Mouse (Mus musculus): Measurements from ENCODE around the gene Gatad2a. TPM values are rescaled to one million over a fixed set of nuclear protein-coding genes. Genes with fewer than 3 reads are reported as not detected.

The Gatad2a gene
- polyA plus RNA-seq, 1 experiment from 2014 or later: 52.2 TPM

- peaks cover 21% of the 10 kb centered on the region for H3K36me3 ChIP-seq (ENCODE audit: control insufficient read depth, insufficient read depth, low read length)
- H3K27ac ChIP-seq (replicated peaks in 1 of 2; ENCODE audit: control insufficient read depth in 1 of 2, insufficient read depth in 1 of 2, low read depth in 2 of 2, low read length in 2 of 2): no peak overlapping the region
- no peak overlapping the region for H3K4me2 ChIP-seq (ENCODE audit: low read length)
- no peak overlapping the region for H3K9ac ChIP-seq (ENCODE audit: low read length)
- no peak overlapping the region for H3K4me3 ChIP-seq (ENCODE audit: control insufficient read depth in 1 of 2, insufficient read depth in 1 of 2, low read depth in 1 of 2, low read length in 2 of 2)
- H3K27me3 ChIP-seq (ENCODE audit: control insufficient read depth, insufficient read depth, low read length): no peaks in the 10 kb centered on the region
- no peak for ATAC-seq (ENCODE audit: insufficient number of reproducible peaks, insufficient read depth, low FRiP score, low read depth)
- WGBS: 23% methylated on average over 1 of the region's 1 CpGs
- H3K4me1 ChIP-seq (ENCODE audit: control insufficient read depth in 2 of 2, insufficient read depth in 2 of 2, low read length in 2 of 2): peaks cover 19 to 32% of the 10 kb centered on the region in 2 experiments
- no peaks in the 10 kb centered on the region for H3K9me3 ChIP-seq (ENCODE audit: control insufficient read depth, low read length)
These were observed 72.2 kb downstream of the Gatad2a start for GRCm38 (mm10) chr8:69923986-69924385.

GRCm38 (mm10) chr8:69921141-69921540 is 75.0 kb downstream of the Gatad2a start:
- Histone ChIP-seq H3K27me3 (ENCODE audit: control insufficient read depth, insufficient read depth, low read length) (no peaks in the 10 kb centered on the region), H3K9me3 (ENCODE audit: control insufficient read depth, low read length) (no peaks in the 10 kb centered on the region), H3K4me3 (ENCODE audit: control insufficient read depth in 1 of 2, insufficient read depth in 1 of 2, low read depth in 1 of 2, low read length in 2 of 2) (no peak overlapping the region), H3K4me2 (ENCODE audit: low read length) (no peak overlapping the region), H3K27ac (replicated peaks in 1 of 2; ENCODE audit: control insufficient read depth in 1 of 2, insufficient read depth in 1 of 2, low read depth in 2 of 2, low read length in 2 of 2) (no peak overlapping the region), H3K4me1 (ENCODE audit: control insufficient read depth in 2 of 2, insufficient read depth in 2 of 2, low read length in 2 of 2) (peaks cover 22 to 38% of the 10 kb centered on the region in 2 experiments), H3K36me3 (ENCODE audit: control insufficient read depth, insufficient read depth, low read length) (peaks cover 21% of the 10 kb centered on the region), H3K9ac (ENCODE audit: low read length) (no peak overlapping the region)
- no peak for ATAC-seq (ENCODE audit: insufficient number of reproducible peaks, insufficient read depth, low FRiP score, low read depth)
- 85% methylated on average over 2 of the region's 2 CpGs for WGBS

GRCm38 (mm10) chr8:69919876-69920662 is 76.1 kb downstream of the Gatad2a start:
- Histone ChIP-seq H3K27me3 (ENCODE audit: control insufficient read depth, insufficient read depth, low read length) (no peaks in the 10 kb centered on the region), H3K27ac (replicated peaks in 1 of 2; ENCODE audit: control insufficient read depth in 1 of 2, insufficient read depth in 1 of 2, low read depth in 2 of 2, low read length in 2 of 2) (peak overlapping the region; percentile 10 to 58; a peak in 2 of 4 replicates), H3K9ac (ENCODE audit: low read length) (no peak overlapping the region; the same call in 1 of the 2 replicates), H3K36me3 (ENCODE audit: control insufficient read depth, insufficient read depth, low read length) (peaks cover 32% of the 10 kb centered on the region), H3K4me3 (ENCODE audit: control insufficient read depth in 1 of 2, insufficient read depth in 1 of 2, low read depth in 1 of 2, low read length in 2 of 2) (no peak overlapping the region), H3K4me1 (ENCODE audit: control insufficient read depth in 2 of 2, insufficient read depth in 2 of 2, low read length in 2 of 2) (peaks cover 30 to 45% of the 10 kb centered on the region in 2 experiments), H3K4me2 (ENCODE audit: low read length) (peak overlapping the region; percentile 16; the same call in 1 of the 2 replicates), H3K9me3 (ENCODE audit: control insufficient read depth, low read length) (no peaks in the 10 kb centered on the region)
- ATAC-seq (ENCODE audit: insufficient number of reproducible peaks, insufficient read depth, low FRiP score, low read depth): peak; percentile 29; the same call in 1 of the 2 replicates
- 35% methylated on average over 11 of the region's 11 CpGs for WGBS

GRCm38 (mm10) chr8:69919010-69919409 is 77.2 kb downstream of the Gatad2a start:
- Histone ChIP-seq H3K27me3 (ENCODE audit: control insufficient read depth, insufficient read depth, low read length) (no peaks in the 10 kb centered on the region), H3K4me1 (ENCODE audit: control insufficient read depth in 2 of 2, insufficient read depth in 2 of 2, low read length in 2 of 2) (peaks cover 35 to 52% of the 10 kb centered on the region in 2 experiments), H3K9ac (ENCODE audit: low read length) (no peak overlapping the region), H3K4me3 (ENCODE audit: control insufficient read depth in 1 of 2, insufficient read depth in 1 of 2, low read depth in 1 of 2, low read length in 2 of 2) (no peak overlapping the region), H3K9me3 (ENCODE audit: control insufficient read depth, low read length) (no peaks in the 10 kb centered on the region), H3K27ac (replicated peaks in 1 of 2; ENCODE audit: control insufficient read depth in 1 of 2, insufficient read depth in 1 of 2, low read depth in 2 of 2, low read length in 2 of 2) (peak overlapping the region in 1 of 2 experiments; percentile 16; a peak in 1 of 4 replicates), H3K36me3 (ENCODE audit: control insufficient read depth, insufficient read depth, low read length) (peaks cover 42% of the 10 kb centered on the region), H3K4me2 (ENCODE audit: low read length) (no peak overlapping the region)
- 63% methylated on average over 1 of the region's 1 CpGs for WGBS
- peak; percentile 11; the same call in 1 of the 2 replicates for ATAC-seq (ENCODE audit: insufficient number of reproducible peaks, insufficient read depth, low FRiP score, low read depth)

GRCm38 (mm10) chr8:69918506-69918905 is 77.7 kb downstream of the Gatad2a start:
- Histone ChIP-seq H3K9ac (ENCODE audit: low read length) (no peak overlapping the region), H3K27me3 (ENCODE audit: control insufficient read depth, insufficient read depth, low read length) (no peaks in the 10 kb centered on the region), H3K9me3 (ENCODE audit: control insufficient read depth, low read length) (no peaks in the 10 kb centered on the region), H3K4me3 (ENCODE audit: control insufficient read depth in 1 of 2, insufficient read depth in 1 of 2, low read depth in 1 of 2, low read length in 2 of 2) (no peak overlapping the region), H3K4me1 (ENCODE audit: control insufficient read depth in 2 of 2, insufficient read depth in 2 of 2, low read length in 2 of 2) (peaks cover 31 to 47% of the 10 kb centered on the region in 2 experiments), H3K4me2 (ENCODE audit: low read length) (no peak overlapping the region), H3K27ac (replicated peaks in 1 of 2; ENCODE audit: control insufficient read depth in 1 of 2, insufficient read depth in 1 of 2, low read depth in 2 of 2, low read length in 2 of 2) (no peak overlapping the region), H3K36me3 (ENCODE audit: control insufficient read depth, insufficient read depth, low read length) (peaks cover 47% of the 10 kb centered on the region)
- no peak for ATAC-seq (ENCODE audit: insufficient number of reproducible peaks, insufficient read depth, low FRiP score, low read depth)

- ATAC-seq (ENCODE audit: insufficient number of reproducible peaks, insufficient read depth, low FRiP score, low read depth): peak; percentile 70
- H3K4me3 ChIP-seq (ENCODE audit: control insufficient read depth in 1 of 2, insufficient read depth in 1 of 2, low read depth in 1 of 2, low read length in 2 of 2): no peak overlapping the region
- H3K27me3 ChIP-seq (ENCODE audit: control insufficient read depth, insufficient read depth, low read length): no peaks in the 10 kb centered on the region
- peak overlapping the region; percentile 86 to 91 for H3K27ac ChIP-seq (replicated peaks in 1 of 2; ENCODE audit: control insufficient read depth in 1 of 2, insufficient read depth in 1 of 2, low read depth in 2 of 2, low read length in 2 of 2)
- no peak overlapping the region for H3K4me2 ChIP-seq (ENCODE audit: low read length)
- 19% methylated on average over 5 of the region's 5 CpGs for WGBS
- H3K36me3 ChIP-seq (ENCODE audit: control insufficient read depth, insufficient read depth, low read length): peaks cover 75% of the 10 kb centered on the region
- peaks cover 25 to 37% of the 10 kb centered on the region in 2 experiments for H3K4me1 ChIP-seq (ENCODE audit: control insufficient read depth in 2 of 2, insufficient read depth in 2 of 2, low read length in 2 of 2)
- peak overlapping the region; percentile 43; the same call in 1 of the 2 replicates for H3K9ac ChIP-seq (ENCODE audit: low read length)
- no peaks in the 10 kb centered on the region for H3K9me3 ChIP-seq (ENCODE audit: control insufficient read depth, low read length)
These were observed 80.4 kb downstream of the Gatad2a start for GRCm38 (mm10) chr8:69915748-69916147.

- WGBS: 73% methylated on average over 4 of the region's 4 CpGs
- H3K27ac ChIP-seq (replicated peaks in 1 of 2; ENCODE audit: control insufficient read depth in 1 of 2, insufficient read depth in 1 of 2, low read depth in 2 of 2, low read length in 2 of 2): peak overlapping the region; percentile 86 to 91; a peak in 3 of 4 replicates
- H3K4me3 ChIP-seq (ENCODE audit: control insufficient read depth in 1 of 2, insufficient read depth in 1 of 2, low read depth in 1 of 2, low read length in 2 of 2): no peak overlapping the region
- peaks cover 87% of the 10 kb centered on the region for H3K36me3 ChIP-seq (ENCODE audit: control insufficient read depth, insufficient read depth, low read length)
- H3K9me3 ChIP-seq (ENCODE audit: control insufficient read depth, low read length): no peaks in the 10 kb centered on the region
- no peaks in the 10 kb centered on the region for H3K27me3 ChIP-seq (ENCODE audit: control insufficient read depth, insufficient read depth, low read length)
- peak overlapping the region; percentile 40; the same call in 1 of the 2 replicates for H3K9ac ChIP-seq (ENCODE audit: low read length)
- peaks cover 18 to 25% of the 10 kb centered on the region in 2 experiments for H3K4me1 ChIP-seq (ENCODE audit: control insufficient read depth in 2 of 2, insufficient read depth in 2 of 2, low read length in 2 of 2)
- ATAC-seq (ENCODE audit: insufficient number of reproducible peaks, insufficient read depth, low FRiP score, low read depth): no peak
- no peak overlapping the region for H3K4me2 ChIP-seq (ENCODE audit: low read length)
These were observed 81.7 kb downstream of the Gatad2a start for GRCm38 (mm10) chr8:69914526-69914925.
